Mouse (Mus musculus): ENCODE data around the gene Oit3.

DNA sequence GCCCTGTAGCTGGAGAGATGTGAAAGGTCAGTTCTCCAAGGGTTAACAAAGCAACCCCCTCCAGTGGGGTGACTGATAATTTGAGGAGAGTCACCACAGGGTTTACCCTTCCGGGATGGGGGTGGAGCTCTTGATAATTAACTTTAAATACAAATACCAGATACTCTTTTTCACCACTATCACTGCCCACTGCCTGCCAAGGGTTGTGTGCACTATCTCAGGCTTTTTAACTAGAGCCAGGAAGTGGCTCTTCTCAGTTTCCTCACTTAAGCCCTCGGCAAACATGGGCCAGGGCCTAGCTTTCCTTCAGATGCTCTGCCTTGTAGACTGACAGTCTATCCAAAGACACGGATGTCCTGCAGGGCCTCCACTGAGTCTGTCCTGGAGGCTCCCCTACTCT is 61.7 kb downstream of the Oit3 start:
- TF ChIP-seq CTCF (IDR thresholded peaks at IDR 0.05; ENCODE audit: low read depth) = no peak
- no peak for TF ChIP-seq EP300 (IDR thresholded peaks at IDR 0.05; ENCODE audit: low read depth)

Data from liver, postnatal 0 days (tissue).